Mouse (Mus musculus) skeletal muscle tissue, adult 2 months (tissue): ENCODE measurements around the gene Rtkn2.
"Not testable (repeated sequence)": the region's sequence is repeated elsewhere in the genome, so short reads cannot be mapped to it uniquely, and the experiment has no call there.

ENCODE experiments used
- DNase-seq: peaks from one replicate; pipeline ENCODE4 v3.0.0-alpha.2; 2012; ENCODE audit warnings: low read depth, low spot score

Rtkn2 gene

GRCm38 (mm10) chr10:68075181-68075580 is 95.8 kb downstream of the Rtkn2 start:
- DNase-seq = no peak

- no peak for DNase-seq
Measured at GRCm38 (mm10) chr10:68078708-68079107, 99.3 kb downstream of the Rtkn2 start.

GRCm38 (mm10) chr10:68079910-68080670 is 100.7 kb downstream of the Rtkn2 start:
- no peak for DNase-seq

GRCm38 (mm10) chr10:68081712-68082111 is 102.3 kb downstream of the Rtkn2 start:
- DNase-seq = no peak

- no peak for DNase-seq
Measured at GRCm38 (mm10) chr10:68085574-68085973, 106.2 kb downstream of the Rtkn2 start.

GRCm38 (mm10) chr10:68086973-68087372 is 107.6 kb downstream of the Rtkn2 start:
- no peak for DNase-seq

GRCm38 (mm10) chr10:68087722-68088121 is 108.4 kb downstream of the Rtkn2 start:
- DNase-seq = no peak

- DNase-seq = no peak
Measured at GRCm38 (mm10) chr10:68089435-68090196, 110.2 kb downstream of the Rtkn2 start.

- DNase-seq = peak; percentile 85
Measured at GRCm38 (mm10) chr10:68090197-68090535, 110.8 kb downstream of the Rtkn2 start.

GRCm38 (mm10) chr10:68090544-68090943 is 111.2 kb downstream of the Rtkn2 start:
- DNase-seq = no peak

GRCm38 (mm10) chr10:68091011-68091410 is 111.6 kb downstream of the Rtkn2 start:
- no peak for DNase-seq

GRCm38 (mm10) chr10:68091840-68092239 is 112.5 kb downstream of the Rtkn2 start:
- DNase-seq = no peak

- DNase-seq = no peak
Measured at GRCm38 (mm10) chr10:68093496-68093895, 114.1 kb downstream of the Rtkn2 start.

GRCm38 (mm10) chr10:68095136-68095535 is 115.8 kb downstream of the Rtkn2 start:
- no peak for DNase-seq

GRCm38 (mm10) chr10:68096395-68096794 is 117.0 kb downstream of the Rtkn2 start:
- no peak for DNase-seq

- DNase-seq = no peak
Measured at GRCm38 (mm10) chr10:68097821-68098675, 118.7 kb downstream of the Rtkn2 start.

GRCm38 (mm10) chr10:68099801-68100200 is 120.4 kb downstream of the Rtkn2 start:
- DNase-seq = not testable (repeated sequence)

GRCm38 (mm10) chr10:68100506-68100905 is 121.1 kb downstream of the Rtkn2 start:
- DNase-seq = no peak

GRCm38 (mm10) chr10:68101251-68101650 is 121.9 kb downstream of the Rtkn2 start:
- peak; percentile 81 for DNase-seq

- peak; percentile 79 for DNase-seq
Measured at GRCm38 (mm10) chr10:68102566-68102965, 123.2 kb downstream of the Rtkn2 start.

- peak; percentile 49 for DNase-seq
Measured at GRCm38 (mm10) chr10:68103078-68103855, 123.9 kb downstream of the Rtkn2 start.
